Mouse (Mus musculus) heart, postnatal 0 days (tissue): ENCODE measurements at regions not wholly inside any gene's neighbourhood (a gene's known extent, or its start where the extent isn't known, plus 50 kb on each side); places are given as distances from the start of the nearest gene placed in this dataset.

ENCODE experiments used
- CTCF ChIP-seq: IDR thresholded peaks from 2 replicates; pipeline ENCODE4 v1.5.1; 2016; ENCODE audit warnings: antibody characterized with exemption, control low read depth, low read depth
- EP300 ChIP-seq: IDR thresholded peaks from 2 replicates; pipeline ENCODE4 v1.6.1; 2016; ENCODE audit warnings: antibody characterized with exemption, low read depth

GRCm38 (mm10) chr7:129693635-129694034 is 102.0 kb downstream of the Wdr11 start:
- TF ChIP-seq EP300, result no peak
- TF ChIP-seq CTCF, result no peak
